Mouse (Mus musculus): Measurements from ENCODE around the gene Pax7. TPM values are rescaled to one million over a fixed set of nuclear protein-coding genes. Genes with fewer than 3 reads are reported as not detected.

Gene Pax7
- total RNA-seq, 2 experiments from 2014 or later: not detected

GRCm38 (mm10) chr4:139698602-139699001, 134.7 kb downstream of the Pax7 start:
- no peak for DNase-seq (ENCODE audit: low spot score in 2 of 2)

GRCm38 (mm10) chr4:139697755-139698154, 135.6 kb downstream of the Pax7 start:
- DNase-seq (ENCODE audit: low spot score in 2 of 2): no peak

DNA sequence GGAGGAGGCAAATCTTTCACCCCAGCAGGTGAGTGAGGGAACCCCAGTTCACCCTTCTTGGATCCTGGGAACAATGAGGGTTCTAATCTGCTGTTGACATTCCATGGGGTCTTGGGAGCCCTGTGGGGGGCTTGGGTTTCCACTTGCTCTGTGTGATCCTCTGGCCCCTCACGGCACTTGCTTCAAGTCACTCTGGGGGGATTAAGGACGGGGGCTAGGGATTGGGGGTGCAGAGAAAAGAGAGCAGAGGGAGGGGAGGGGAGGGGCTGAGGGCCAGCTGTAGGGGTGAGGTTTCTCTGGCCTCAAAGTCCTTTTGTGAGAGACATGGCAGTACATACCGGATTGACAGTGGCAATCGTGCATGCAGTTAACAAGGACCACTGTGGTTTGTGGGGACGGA, 140.0 kb downstream of the Pax7 start:
- DNase-seq (ENCODE audit: low spot score in 2 of 2): no peak

GRCm38 (mm10) chr4:139689627-139690269, 143.6 kb downstream of the Pax7 start:
- DNase-seq (ENCODE audit: low spot score in 2 of 2): no peak

DNA sequence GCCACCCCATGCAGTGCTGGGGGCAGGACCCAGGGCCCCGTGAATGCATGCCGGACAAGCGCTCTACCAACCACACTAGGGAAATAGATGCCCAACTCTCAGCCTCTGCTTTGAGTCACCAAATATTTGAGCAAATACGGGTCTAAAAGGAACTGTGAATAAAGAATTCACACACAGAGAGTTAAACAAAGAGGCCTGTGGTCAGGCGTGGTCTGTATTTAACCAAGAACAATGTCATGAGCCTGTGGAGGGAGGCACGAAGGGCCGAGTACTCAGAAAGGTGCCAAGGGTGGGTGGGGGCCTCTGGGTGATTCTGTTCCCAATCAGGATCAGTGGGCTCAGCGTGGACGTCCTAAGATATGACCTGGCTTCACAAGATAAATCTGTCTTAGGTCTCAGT, 145.3 kb downstream of the Pax7 start:
- no peak for DNase-seq (ENCODE audit: low spot score in 2 of 2)

Other genes with a start within 250 kb of the Pax7 start
- gene Gm21969, start 230.3 kb downstream of the Pax7 start, total RNA-seq (2021): under 1 TPM in 1 of 2 experiments, not detected in 1; 0.12 TPM
- 10 to 100 TPM; 17.6 to 19.1 TPM for gene Aldh4a1, start 210.7 kb downstream of the Pax7 start, total RNA-seq (2021)
- gene Tas1r2, start 180.0 kb downstream of the Pax7 start, total RNA-seq (2021): not detected
- 1 to 10 TPM; 6.8 to 8.6 TPM for gene Klhdc7a, start 134.5 kb upstream of the Pax7 start, total RNA-seq (2021)